Mouse (Mus musculus) embryonic facial prominence, embryonic 15.5 days (tissue): ENCODE results near the gene Urad. TPM values are rescaled to one million over a fixed set of nuclear protein-coding genes. Genes with fewer than 3 reads are reported as not detected.

Source experiments
- ATAC-seq: fragments of 200-750 bp; cut with Nextera tagmentation; 2 replicates; pipeline ENCODE4 v1.8.0; 2017; ENCODE audit warnings: low read depth, moderate TSS enrichment; ENCODE audit not compliant: insufficient number of reproducible peaks, low FRiP score, low TSS enrichment
- H3K27ac ChIP-seq: fragments of 300-500 bp; sonication (generic); replicated peaks from 2 replicates; pipeline ENCODE4 v1.5.1; 2015; ENCODE audit warnings: mild to moderate bottlenecking, inconsistent platforms
- H3K27me3 ChIP-seq: fragments of 300-500 bp; sonication (generic); 2 replicates; pipeline ENCODE4 v1.6.1; 2015; ENCODE audit warnings: inconsistent platforms
- H3K36me3 ChIP-seq: fragments of 300-500 bp; sonication (generic); 2 replicates; pipeline ENCODE4 v1.6.1; 2015; ENCODE audit warnings: mild to moderate bottlenecking, inconsistent platforms
- H3K4me1 ChIP-seq: fragments of 300-500 bp; sonication (generic); 2 replicates; pipeline ENCODE4 v1.6.1; 2015; ENCODE audit warnings: inconsistent platforms
- H3K4me2 ChIP-seq: fragments of 300-500 bp; sonication (generic); replicated peaks from 2 replicates; pipeline ENCODE4 v1.6.1; 2015; ENCODE audit warnings: mild to moderate bottlenecking, inconsistent platforms
- H3K4me3 ChIP-seq: fragments of 300-500 bp; sonication (generic); replicated peaks from 2 replicates; pipeline ENCODE4 v1.5.1; 2015; ENCODE audit warnings: mild to moderate bottlenecking, inconsistent platforms
- H3K9ac ChIP-seq: fragments of 300-500 bp; sonication (generic); 2 replicates; pipeline ENCODE4 v1.6.1; 2015; ENCODE audit warnings: inconsistent platforms
- H3K9me3 ChIP-seq: fragments of 300-500 bp; sonication (generic); replicated peaks from 2 replicates; pipeline ENCODE4 v1.6.1; 2016; ENCODE audit warnings: inconsistent platforms
- WGBS: fragments of 180-500 bp; shearing (Covaris S2); methylation state at CpG from one replicate; pipeline ENCODE4 v1.1.7; 2015; 5-methylcytosine and 5-hydroxymethylcytosine counted together
- polyA plus RNA-seq: library from polyadenylated mRNA; unstranded; fragments of >200 nt; fragmentation: Nextera tagmentation; extraction: Ambion mirVana; gene quantifications from 2 replicates; pipeline ENCODE4 v1.2.1, GENCODE M21; 2015

The Urad gene
- polyA plus RNA-seq, 1 experiment from 2014 or later, result not detected

DNA sequence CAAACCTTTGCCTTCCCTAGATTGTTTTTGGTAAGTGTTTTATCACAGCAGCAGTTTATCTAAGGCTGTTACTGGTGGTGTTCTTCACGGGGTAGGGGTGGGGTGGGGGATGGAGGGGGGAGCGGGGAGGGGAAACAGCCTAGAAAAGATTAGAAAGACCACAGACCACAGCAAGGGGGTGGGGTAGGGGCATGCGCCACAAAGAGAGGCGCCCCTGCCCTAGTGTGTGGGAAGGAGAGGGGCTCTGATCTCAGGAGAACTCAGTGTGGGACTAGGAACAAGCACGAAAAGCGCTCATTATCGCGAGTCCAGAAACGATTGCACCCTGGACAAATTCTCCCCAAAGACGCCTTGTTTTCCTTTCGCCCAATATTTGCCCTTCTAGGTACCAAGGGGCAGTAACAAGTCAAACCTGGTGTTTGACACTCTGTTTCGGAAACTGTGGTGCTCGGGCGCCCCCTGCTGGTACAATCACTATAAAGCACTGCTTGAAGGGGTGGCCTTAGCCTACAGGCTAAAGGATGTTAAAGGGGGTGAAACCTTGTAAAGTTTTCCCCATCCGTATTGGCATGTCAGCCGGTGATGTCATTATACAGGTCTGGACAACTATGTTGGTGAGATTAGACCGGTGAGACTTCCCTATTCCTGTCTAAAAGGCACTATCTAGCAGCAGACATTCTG lies 1.1 kb upstream of the Urad start:
- Histone ChIP-seq H3K27me3 (peaks cover 40% of the 10 kb centered on the region), H3K4me3 (no peak overlapping the region), H3K36me3 (no peaks in the 10 kb centered on the region), H3K27ac (no peak overlapping the region), H3K9me3 (no peaks in the 10 kb centered on the region), H3K4me1 (no peaks in the 10 kb centered on the region), H3K9ac (no peak overlapping the region), H3K4me2 (no peak overlapping the region)
- no peak; the same call in 1 of the 2 replicates for ATAC-seq
- WGBS, result 16% methylated on average over 17 of the region's 17 CpGs

DNA sequence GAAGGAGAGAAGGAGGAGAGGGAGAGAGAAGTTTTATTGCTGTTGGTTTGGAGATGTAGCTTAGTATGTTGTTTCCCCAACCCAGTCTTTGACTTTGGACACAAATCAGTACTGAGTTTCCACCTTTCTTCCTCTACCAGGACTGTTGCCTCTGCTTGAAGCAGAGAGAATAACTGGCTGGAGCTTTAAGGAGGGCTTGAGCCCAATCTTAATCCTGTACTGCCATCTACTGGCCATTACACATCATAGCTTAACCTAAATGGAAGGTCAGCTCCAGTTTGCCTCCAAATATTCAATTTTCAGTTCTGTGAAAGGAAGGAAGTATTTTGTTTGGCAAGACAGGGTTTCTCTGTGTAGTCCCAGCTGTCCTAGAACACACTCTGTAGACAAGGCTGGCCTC lies 2.6 kb downstream of the Urad start:
- Histone ChIP-seq H3K4me3 (no peak overlapping the region), H3K27ac (no peak overlapping the region), H3K36me3 (no peaks in the 10 kb centered on the region), H3K27me3 (peaks cover 78% of the 10 kb centered on the region), H3K9me3 (no peaks in the 10 kb centered on the region), H3K9ac (no peak overlapping the region), H3K4me2 (no peak overlapping the region), H3K4me1 (0 out of 2 replicates have a peak, but pooled peaks cover 2% of the 10 kb centered on the region)
- ATAC-seq, result no peak

DNA sequence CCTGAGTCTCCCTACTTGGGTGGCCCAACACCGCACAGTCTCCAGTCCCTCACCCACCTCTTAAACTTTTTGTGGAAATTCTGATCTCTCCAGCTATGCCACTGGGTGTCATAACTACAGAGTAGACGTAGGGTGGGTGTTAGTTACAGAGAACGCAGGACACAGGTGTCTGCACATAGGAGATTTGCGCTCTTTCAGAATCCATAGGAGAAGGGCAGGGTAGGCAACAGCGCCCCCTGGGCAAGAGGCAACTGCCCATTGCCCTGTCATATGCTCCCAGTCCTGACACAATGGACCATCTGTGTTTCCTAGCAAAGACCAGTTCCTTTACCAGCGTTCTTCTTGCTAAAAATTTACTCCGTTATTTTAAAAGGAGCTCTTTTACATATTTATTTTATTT lies 4.2 kb downstream of the Urad start:
- Histone ChIP-seq H3K4me2 (no peak overlapping the region), H3K27me3 (peaks cover 90% of the 10 kb centered on the region), H3K9me3 (no peaks in the 10 kb centered on the region), H3K9ac (no peak overlapping the region), H3K4me3 (no peak overlapping the region), H3K27ac (no peak overlapping the region), H3K36me3 (no peaks in the 10 kb centered on the region), H3K4me1 (0 out of 2 replicates have a peak, but pooled peaks cover 2% of the 10 kb centered on the region)
- no peak for ATAC-seq
- 22% methylated on average over 7 of the region's 7 CpGs for WGBS

DNA sequence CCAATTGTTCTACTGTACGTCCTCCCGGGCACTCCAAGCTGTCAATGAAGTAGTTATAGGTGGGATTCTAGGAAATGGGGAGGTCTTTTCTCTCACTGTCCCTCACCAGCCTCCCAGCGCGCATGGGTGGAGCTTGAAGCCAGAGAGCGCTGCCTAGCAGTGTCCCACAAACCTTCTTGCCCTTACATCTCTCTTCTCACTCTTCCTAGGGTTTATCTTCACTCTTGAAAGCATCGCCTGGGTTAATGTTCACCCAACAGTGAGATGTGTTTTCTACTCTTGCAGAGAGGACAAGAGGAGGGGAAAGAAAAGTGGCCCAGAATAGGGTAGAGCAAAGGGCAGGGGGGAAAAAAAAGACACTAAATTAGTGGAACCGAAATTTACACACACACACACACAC lies 4.9 kb downstream of the Urad start:
- Histone ChIP-seq H3K4me1 (0 out of 2 replicates have a peak, but pooled peaks cover 2% of the 10 kb centered on the region), H3K9me3 (no peaks in the 10 kb centered on the region), H3K27ac (no peak overlapping the region), H3K36me3 (no peaks in the 10 kb centered on the region), H3K4me2 (no peak overlapping the region), H3K4me3 (no peak overlapping the region), H3K27me3 (peaks cover 92% of the 10 kb centered on the region), H3K9ac (no peak overlapping the region)
- WGBS, result 2% methylated on average over 7 of the region's 7 CpGs
- ATAC-seq, result no peak

DNA sequence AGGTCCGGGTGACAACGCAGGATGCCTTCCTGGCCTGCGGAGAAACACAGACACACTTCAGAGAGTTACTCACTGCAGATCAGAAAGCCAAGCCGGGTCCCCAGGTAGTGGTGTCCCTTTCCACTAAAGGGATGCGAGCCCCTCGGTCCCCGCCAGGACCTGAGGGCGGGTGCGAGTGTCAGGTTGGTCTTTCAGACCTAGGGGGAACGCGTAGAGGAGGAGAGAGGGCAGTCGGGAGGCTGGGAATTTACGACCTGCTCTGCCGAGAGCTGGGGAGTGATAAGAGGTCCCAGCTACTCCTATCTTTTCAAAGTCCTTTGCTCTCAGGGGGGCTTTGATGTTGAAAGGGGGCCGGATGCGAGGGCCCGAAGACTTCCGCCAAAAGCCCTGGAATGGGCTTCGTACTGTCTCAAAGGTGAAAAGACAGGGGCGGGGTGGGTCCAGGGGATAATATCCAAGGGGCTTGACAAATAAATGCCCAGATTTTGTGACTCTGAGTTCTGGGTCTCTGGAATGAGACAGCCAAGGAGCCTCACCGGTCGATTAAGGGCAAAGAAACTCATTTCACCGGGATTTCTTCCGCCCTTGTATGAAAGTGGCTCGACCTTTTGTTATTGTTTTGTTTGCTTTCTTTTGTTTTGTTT lies 6.7 kb downstream of the Urad start:
- under 1% methylated on average over 25 of the region's 25 CpGs for WGBS
- no peak overlapping the region for H3K27ac ChIP-seq
- 0 out of 2 replicates have a peak, but pooled peaks cover 2% of the 10 kb centered on the region for H3K4me1 ChIP-seq
- H3K9ac ChIP-seq, result no peak overlapping the region
- H3K4me3 ChIP-seq, result no peak overlapping the region
- no peak overlapping the region for H3K4me2 ChIP-seq
- no peak for ATAC-seq
- H3K9me3 ChIP-seq, result no peaks in the 10 kb centered on the region
- peaks cover 94% of the 10 kb centered on the region for H3K27me3 ChIP-seq
- H3K36me3 ChIP-seq, result no peaks in the 10 kb centered on the region

DNA sequence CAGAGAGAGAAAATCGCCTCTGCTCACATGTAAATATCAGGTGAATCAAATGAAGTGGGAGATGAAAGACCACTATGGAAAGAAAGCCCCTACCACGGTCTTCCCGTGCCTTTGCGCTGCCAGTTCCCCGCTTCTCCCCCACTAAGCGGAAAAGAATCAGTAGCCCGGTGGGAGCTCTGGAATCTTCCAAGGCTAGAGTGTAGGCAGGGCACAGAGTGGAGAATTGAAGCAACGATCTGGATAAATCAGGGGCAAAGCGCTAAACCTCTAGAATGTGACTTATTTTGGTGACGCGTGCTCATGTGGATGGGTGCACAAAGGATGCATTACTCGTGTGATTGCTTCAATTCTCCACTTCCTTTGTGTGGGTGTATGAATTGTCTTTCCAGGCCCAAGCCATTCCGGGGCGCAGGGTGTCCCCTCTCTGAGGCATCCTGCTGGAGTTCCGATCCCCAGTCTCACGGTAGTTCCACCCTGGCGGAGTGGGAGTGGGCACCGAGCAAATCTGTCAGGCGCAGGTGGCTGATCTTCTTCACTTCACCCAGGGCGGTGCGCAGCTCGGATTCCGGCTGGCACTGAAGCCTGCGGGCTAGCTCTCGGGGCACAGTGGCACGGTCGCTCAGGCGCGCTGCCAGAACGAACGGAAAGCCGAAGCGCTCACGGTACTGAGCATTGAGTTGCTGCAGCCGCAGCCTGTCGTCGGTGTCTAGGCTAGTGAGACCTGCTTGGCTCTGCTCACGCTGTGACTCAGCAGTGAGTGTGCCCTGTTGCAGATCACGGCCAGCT lies 7.4 kb downstream of the Urad start:
- 1% methylated on average over 39 of the region's 39 CpGs for WGBS
- Histone ChIP-seq H3K36me3 (no peaks in the 10 kb centered on the region), H3K4me3 (no peak overlapping the region), H3K27me3 (peaks cover 94% of the 10 kb centered on the region), H3K27ac (no peak overlapping the region), H3K9ac (no peak overlapping the region), H3K9me3 (no peaks in the 10 kb centered on the region), H3K4me2 (no peak overlapping the region), H3K4me1 (0 out of 2 replicates have a peak, but pooled peaks cover 2% of the 10 kb centered on the region)
- no peak for ATAC-seq

DNA sequence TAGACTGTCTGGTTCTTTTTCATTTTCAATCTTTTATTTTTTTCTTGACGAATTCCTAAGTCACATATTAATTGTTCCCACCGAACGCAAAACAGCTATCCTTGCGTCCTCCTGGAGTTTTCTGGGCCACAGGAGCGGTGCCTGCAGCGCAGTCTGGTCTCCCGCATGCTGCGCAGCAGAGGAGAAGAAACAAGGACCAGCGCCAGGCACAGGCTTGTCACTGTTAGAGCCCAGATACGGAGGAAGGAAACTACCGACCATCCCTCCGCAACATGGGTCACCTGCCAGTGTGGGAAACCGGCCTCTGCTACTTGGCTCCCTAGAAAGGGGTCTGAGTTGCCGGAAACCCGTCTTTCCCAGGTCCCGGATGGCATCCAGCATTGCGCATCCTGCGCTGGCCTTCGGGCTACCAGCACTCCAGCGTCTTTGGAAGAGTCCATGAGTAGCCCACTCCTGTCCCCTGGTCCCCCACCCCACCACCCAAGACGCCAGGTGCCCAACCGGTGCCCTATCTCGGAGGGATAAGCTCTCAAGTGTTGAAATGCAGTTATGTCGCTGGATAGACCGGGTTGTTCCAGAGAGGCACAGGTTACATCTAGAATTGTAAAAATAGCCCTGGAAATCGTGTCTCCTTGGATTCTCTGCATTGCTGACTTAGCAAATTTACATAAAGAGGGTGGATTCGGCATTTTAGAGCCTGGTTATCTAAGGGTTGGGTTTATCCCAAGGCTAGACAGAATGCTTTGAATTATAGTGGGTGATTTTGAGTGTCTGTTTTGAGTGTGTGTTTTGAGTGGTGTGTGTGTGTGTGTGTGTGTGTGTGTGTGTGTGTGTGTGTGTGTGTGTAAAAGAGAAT lies 9.2 kb downstream of the Urad start:
- WGBS, result 2% methylated on average over 27 of the region's 27 CpGs
- no peak for ATAC-seq

DNA sequence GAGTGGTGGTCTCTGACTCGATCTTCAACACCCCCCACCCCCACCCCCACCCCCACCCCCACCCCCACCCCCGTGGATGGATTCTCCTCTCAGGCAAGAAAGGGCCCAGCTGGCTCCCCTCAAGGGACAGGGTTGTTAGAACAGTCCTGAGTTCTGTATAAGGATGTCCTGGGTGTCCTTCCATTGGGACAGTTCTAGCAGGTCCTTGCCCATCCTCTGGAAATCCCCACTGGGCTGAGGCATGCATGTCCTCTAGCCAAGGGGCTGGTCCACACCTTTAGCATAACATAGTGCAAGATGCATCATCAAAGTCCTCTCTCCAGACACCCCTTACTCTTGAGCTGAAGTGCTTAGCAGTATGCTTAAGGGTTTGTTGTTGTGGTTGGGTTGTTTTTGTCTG lies 12.5 kb downstream of the Urad start:
- Histone ChIP-seq H3K4me3 (no peak overlapping the region), H3K27ac (no peak overlapping the region), H3K27me3 (peaks cover 99% of the 10 kb centered on the region), H3K4me1 (peaks cover 21% of the 10 kb centered on the region), H3K9me3 (no peaks in the 10 kb centered on the region), H3K9ac (no peak overlapping the region), H3K36me3 (no peaks in the 10 kb centered on the region), H3K4me2 (no peak overlapping the region)
- ATAC-seq, result no peak
- 10% methylated on average over 2 of the region's 2 CpGs for WGBS

More for the DNA sequence above, 9.2 kb downstream of the Urad start:
- H3K9me3 ChIP-seq, result no peaks in the 10 kb centered on the region
- no peak overlapping the region for H3K4me3 ChIP-seq
- H3K36me3 ChIP-seq, result no peaks in the 10 kb centered on the region
- no peak overlapping the region for H3K27ac ChIP-seq
- H3K27me3 ChIP-seq, result peaks cover 99% of the 10 kb centered on the region
- H3K4me2 ChIP-seq, result no peak overlapping the region
- H3K4me1 ChIP-seq, result 0 out of 2 replicates have a peak, but pooled peaks cover 2% of the 10 kb centered on the region
- H3K9ac ChIP-seq, result no peak overlapping the region

DNA sequence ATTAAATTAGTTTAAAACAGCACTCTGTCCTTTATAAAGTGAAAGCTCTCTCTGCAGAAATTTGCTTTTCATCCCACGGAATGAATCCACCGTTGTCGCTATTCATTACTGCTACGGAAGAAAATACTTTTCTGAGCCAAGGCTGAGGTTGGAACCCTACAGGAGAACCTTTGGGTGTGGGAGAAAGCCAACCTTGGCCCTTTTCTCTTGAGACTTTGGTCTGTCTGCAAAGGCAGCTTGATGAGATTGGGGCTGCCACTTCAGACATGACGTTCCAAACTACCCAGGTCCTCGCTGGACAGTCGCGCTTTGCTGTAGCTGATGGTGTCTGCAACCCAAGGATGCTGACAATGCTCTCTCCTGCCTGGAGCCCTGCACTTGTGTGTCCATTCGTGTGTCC lies 13.8 kb downstream of the Urad start:
- 9% methylated on average over 9 of the region's 9 CpGs for WGBS
- H3K27ac ChIP-seq, result no peak overlapping the region
- H3K9ac ChIP-seq, result no peak overlapping the region
- H3K4me1 ChIP-seq, result peaks cover 27% of the 10 kb centered on the region
- H3K27me3 ChIP-seq, result peaks cover 99% of the 10 kb centered on the region
- H3K36me3 ChIP-seq, result no peaks in the 10 kb centered on the region
- no peak overlapping the region for H3K4me2 ChIP-seq
- no peak for ATAC-seq
- no peak overlapping the region for H3K4me3 ChIP-seq
- H3K9me3 ChIP-seq, result no peaks in the 10 kb centered on the region

DNA sequence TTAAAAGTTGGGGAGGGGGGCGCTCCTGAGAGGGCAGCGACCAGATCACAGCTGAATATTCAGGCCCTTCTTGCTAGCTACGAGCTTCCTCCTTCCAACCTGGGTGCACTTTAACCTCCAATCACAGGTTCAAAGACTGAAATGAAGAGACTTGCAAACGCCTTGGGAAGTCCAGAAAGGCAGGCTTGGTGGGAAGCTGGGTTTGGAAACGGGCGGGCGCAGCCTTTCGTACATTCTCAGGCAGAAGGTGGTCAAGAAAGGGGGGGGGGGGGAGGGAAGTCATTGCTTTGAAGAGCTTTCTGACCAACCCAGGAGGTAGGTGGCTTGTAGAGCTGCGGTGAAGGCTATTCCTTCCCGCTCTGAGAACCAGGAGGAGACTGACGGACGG lies 14.8 kb downstream of the Urad start:
- Histone ChIP-seq H3K9ac (no peak overlapping the region), H3K27ac (no peak overlapping the region), H3K27me3 (peaks cover 99% of the 10 kb centered on the region), H3K4me3 (no peak overlapping the region), H3K9me3 (no peaks in the 10 kb centered on the region), H3K36me3 (no peaks in the 10 kb centered on the region), H3K4me2 (no peak overlapping the region), H3K4me1 (peaks cover 27% of the 10 kb centered on the region)
- 2% methylated on average over 12 of the region's 12 CpGs for WGBS
- no peak for ATAC-seq
